Mouse (Mus musculus): ENCODE data around the gene Pp2d1. TPM values are rescaled to one million over a fixed set of nuclear protein-coding genes. Genes with fewer than 3 reads are reported as not detected.
A peak's percentile ranks its signal among the peaks of the same experiment; 100 is the strongest.

Pp2d1 gene
- total RNA-seq, 2 experiments from 2014 or later: not detected

DNA sequence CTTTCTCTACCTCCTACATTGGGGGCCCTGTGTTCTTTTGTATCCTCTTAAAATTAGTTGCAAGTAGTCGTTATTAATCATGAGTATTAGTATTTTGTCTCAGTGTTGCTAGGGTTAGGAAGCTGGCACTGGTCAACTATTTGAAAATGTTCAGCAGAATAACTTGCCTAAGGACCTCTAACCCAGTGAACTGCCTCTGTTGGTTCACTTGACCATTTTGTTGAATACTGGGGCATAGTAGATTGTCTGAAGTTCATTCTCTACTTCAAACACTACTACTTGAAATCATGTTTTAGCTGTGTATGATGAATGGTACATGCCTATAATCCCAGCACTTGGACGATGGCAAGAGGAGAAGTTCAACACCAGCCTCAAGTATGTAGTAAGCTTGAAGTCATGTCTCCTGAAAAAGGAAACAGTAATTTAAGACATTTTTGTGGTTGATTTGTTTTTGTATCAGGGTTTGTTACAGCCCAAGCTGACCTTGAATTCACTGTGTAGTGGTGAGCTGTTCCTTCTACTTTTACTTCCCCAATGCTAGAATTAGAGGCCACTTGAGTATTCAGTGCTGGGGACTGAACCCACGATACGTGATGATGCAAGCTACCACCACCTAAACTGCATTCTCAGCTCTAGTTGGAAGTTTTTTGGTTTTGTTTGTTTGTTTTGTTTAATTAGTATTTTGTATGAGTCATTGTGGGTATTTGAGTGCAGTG, 50.8 kb downstream of the Pp2d1 start:
- DNase-seq (ENCODE audit: extremely low spot score in 1 of 2, low spot score in 1 of 2): no peak

DNA sequence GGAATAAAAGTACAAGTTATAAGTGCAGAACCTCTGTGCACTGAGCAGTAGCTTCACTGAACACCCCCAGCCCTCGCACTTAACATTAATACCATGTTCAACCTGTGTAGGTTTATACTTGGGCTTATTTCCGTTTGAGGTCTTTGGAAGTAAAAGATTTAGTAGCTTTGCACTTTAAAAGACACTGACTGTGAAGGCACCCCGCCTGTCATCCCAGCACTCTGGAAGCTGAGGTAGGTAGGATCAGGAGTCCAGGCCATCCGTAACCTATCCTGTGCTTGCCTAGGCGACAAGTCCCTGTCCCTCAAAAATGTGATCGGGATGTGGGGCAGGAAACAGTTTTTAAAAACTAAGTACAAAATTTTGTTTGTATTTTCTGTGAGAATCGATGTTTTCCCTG, 58.8 kb downstream of the Pp2d1 start:
- no peak for DNase-seq (ENCODE audit: extremely low spot score in 1 of 2, low spot score in 1 of 2)

DNA sequence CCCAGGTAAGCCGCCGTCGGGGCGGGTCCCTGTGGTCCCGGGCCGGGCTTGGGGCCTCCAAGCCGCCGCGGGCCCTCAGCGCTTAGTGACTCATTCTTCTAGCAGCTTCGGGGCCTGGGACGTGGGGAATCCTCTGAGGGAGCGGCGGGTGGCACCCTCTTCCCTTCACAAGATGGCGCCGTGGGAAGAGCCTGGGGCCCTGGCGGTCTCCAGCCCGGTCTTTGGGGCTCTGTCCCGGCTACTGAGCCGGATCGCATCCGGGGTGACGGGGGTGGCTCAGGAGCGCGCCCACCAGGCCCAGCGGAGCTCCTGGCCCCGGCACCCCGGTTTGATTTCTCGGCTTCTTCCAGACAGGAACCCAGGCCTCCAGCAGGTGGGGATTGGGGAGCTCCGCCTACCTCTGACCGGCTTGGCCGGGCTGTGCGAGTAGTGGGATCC, 59.6 kb downstream of the Pp2d1 start:
- DNase-seq (ENCODE audit: extremely low spot score in 1 of 2, low spot score in 1 of 2): peak; percentile 29 to 65

DNA sequence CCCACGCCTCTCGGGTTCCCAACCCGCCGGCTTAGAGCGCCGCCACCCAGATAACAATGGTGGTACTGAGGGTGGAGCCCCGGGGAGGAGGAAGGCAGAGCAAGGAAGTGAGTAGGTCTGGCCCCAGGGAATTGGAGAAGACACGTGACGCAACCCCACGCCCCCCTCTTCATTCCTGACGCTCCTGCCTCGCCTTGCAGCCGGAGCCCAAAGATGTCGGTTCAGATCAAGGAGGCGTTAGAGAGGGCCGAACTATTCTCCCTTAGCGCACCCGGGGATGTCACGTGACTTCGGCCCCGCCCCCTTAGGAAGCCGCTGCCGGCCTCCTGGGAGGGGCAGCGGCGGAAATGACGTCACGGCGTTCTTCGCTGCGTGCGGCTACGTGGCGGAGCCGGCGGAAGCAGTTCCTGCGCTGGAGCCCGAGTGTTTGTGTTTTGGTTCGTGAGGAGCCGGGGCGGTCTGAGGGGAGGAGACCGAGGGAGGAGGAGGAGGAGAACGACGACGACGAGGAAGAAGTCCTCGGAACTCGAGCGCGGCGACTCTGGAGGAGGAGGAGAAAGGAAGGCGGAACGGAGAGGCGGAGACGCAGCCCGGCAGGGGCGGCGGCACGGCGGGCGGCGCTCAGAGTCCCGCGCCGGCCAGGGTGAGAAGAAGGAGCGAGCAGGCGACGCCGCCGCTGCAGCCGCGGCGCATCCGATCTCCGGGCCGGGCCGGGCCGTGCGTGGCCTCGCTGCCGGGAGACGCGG, 60.2 kb downstream of the Pp2d1 start, which contains the start of gene Rab5a:
Rab5a (plus strand) TSS at position 377 of the 746 bp plus-strand sequence.
- DNase-seq (ENCODE audit: extremely low spot score in 1 of 2, low spot score in 1 of 2): peak; percentile 98 to 99

DNA sequence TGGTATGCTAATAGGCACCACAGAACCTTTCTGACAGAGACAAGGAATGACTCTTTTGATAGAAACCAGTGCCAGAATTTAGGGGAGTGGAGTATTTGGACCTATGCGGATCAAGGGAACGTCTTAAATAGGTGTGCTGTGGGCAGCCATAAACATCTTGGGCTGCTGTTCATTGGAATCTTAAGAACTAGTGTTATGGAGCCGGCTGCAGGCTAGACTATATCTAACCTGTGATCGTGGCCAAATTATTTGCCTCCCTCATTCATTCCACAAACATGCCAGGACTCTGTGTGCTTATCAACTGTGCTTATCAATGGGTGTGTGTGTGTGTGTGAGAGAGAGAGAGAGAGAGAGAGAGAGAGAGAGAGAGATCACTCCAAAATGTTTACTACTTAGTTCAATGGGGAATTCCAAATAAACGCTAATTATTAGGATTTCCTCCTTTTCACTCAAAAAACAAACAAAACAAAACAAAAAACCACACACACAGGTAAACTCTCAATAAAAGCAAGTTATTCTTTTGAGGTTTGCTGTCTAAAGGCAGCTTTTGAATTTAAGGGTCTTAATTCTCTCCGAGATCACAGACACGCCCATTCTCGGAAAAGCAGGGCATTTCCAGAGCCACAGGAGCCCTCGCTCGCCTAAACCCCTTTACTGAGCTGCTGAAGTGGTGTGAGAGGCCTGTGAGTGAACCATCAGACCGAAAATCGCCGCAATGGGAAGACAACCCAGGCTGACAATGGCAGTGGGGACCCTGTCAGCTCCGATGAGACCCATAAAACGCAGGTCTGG, 61.0 kb downstream of the Pp2d1 start:
- no peak for DNase-seq (ENCODE audit: extremely low spot score in 1 of 2, low spot score in 1 of 2)

DNA sequence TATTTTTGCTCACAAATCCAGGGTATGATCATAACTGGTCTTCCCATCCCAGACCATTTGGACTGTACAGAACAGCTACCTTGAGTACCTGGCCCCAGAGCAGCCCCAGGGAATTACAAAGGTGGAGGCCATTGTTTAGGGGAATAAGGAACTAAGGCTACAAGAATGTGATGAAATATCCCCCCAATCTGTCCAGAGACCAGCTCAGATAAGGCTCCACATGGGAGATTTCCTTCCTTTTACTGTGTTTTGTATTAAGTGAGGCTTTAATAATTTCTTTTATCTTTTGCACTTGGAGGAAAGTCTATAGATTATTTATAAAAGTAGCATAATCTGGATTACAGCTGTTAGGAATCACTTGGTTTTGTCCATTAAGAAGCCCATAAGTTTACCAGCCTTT, 70.6 kb downstream of the Pp2d1 start:
- DNase-seq (ENCODE audit: extremely low spot score in 1 of 2, low spot score in 1 of 2): no peak

DNA sequence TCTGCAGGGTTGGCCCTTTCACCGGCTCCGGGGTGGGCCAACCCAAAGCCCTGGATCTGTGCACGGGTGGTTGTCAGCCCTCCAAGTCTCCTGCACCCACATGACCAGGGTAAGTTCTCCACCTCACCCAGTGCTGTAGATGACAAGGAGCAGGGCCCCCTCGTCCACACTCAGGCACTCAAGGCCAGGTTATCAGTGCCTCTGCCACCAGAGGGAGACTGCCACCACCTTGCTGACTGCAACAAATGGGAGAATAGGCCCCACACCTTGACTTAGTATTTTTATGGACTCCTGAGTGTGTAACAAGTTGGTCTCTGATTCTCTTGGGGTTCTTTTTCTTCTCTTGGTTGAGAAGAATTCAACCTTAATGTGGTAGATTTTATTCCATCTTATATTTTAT, 73.7 kb downstream of the Pp2d1 start:
- no peak for DNase-seq (ENCODE audit: extremely low spot score in 1 of 2, low spot score in 1 of 2)

DNA sequence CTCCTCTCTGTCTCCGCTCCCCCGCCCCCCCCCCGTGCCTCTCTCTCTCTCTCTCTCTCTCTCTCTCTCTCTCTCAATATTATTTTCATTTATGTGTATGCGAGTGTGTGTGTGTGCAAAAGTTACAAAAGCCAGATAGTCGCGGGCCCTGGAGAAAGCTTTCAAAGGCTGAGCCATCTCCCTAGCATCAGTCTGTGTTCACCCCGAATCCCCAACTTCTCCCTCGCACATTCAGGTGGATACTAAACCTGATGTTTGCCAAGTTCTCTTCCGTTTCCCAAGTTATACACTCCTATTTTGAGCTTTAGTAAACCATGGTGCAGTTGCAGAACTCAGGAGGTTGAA, 75.8 kb downstream of the Pp2d1 start:
- no peak for DNase-seq (ENCODE audit: extremely low spot score in 1 of 2, low spot score in 1 of 2)

DNA sequence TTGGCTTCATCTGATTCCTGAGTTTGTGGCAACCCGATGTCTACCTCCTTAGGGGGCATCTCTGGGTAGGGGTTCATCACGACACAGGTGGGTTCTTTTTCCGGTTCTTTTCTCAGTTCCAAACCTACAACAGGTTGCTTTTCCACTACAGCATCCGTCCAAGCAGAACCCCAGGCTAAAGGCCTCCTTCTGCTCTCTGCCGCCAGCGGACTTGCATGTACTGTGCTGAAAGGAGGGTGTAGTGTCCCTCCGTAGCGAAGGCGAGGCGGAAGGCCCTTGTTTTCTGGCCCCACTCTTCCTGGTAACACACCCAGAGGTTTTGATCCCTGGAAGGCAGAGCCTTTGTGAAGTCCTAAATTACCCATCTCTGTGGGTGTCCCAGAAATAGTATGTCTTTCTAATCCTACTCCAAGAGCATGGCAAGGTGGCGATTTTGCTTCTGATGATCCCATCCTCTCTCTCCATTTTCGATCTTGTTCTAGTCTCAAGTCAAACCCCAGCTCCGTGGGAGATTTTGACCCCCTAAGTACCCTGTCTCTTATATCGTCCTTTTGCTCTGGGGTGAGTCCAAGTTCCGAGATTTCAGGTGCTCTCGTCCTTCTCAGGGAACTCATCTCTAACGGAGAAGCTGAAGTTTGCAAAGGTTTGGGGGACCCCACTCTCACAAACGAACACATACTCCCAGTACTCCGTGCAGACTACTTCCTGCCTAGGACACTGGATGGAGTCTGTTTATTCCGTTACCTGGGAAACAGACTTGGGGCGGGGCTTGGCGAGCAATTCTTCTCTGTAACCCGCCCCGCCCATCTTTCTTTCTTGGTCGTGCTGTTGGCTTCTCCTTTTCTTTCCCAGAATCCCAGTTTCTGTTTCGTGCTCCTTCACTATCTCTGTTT, 76.4 kb downstream of the Pp2d1 start, which contains the start of gene Efhb:
Efhb (minus strand) TSS at position 719 of the 893 bp plus-strand sequence.
- DNase-seq (ENCODE audit: extremely low spot score in 1 of 2, low spot score in 1 of 2): peak in 1 of 2 experiments; percentile 55

Other genes starting within 250 kb of the Pp2d1 start
- gene Efhb, start 76.1 kb downstream of the Pp2d1 start, total RNA-seq (2021): under 1 TPM; 0.30 to 0.33 TPM
- 100 to 1,000 TPM; 119 to 126 TPM for gene Rab5a, start 60.2 kb downstream of the Pp2d1 start, total RNA-seq (2021)
- 10 to 100 TPM; 14.8 to 16.9 TPM for gene Kat2b, start 27.4 kb upstream of the Pp2d1 start, total RNA-seq (2021)
- under 1 TPM; 0.42 to 0.79 TPM for gene Sgo1, start 149.9 kb upstream of the Pp2d1 start, total RNA-seq (2021)

All from layer of hippocampus, postnatal 25 days (tissue).